Mouse (Mus musculus): Measurements from ENCODE around the gene Galnt15.

- TF ChIP-seq CTCF (IDR thresholded peaks at IDR 0.05; ENCODE audit: insufficient read depth, low read depth, low read length) (no peak), POLR2A (IDR thresholded peaks at IDR 0.05; ENCODE audit: insufficient read depth, low read depth, low read length) (no peak)
Measured at GRCm38 (mm10) chr14:32072807-32073206, 44.0 kb downstream of the Galnt15 start.

Measured in olfactory bulb, adult 2 months (tissue).